Mouse (Mus musculus) neural tube, embryonic 15.5 days (tissue): Measurements from ENCODE around the gene Kif3a. TPM values are rescaled to one million over a fixed set of nuclear protein-coding genes. Genes with fewer than 3 reads are reported as not detected.

Experiments
- ATAC-seq: fragments of 200-750 bp; cut with Nextera tagmentation; 2 replicates; pipeline ENCODE4 v1.8.0; 2017; ENCODE audit warnings: mild to moderate bottlenecking, moderate TSS enrichment, moderate library complexity; ENCODE audit not compliant: low FRiP score
- H3K27ac ChIP-seq: fragments of 300-500 bp; sonication (generic); replicated peaks from 2 replicates; pipeline ENCODE4 v1.5.1; 2015; ENCODE audit warnings: mild to moderate bottlenecking, inconsistent platforms
- H3K27me3 ChIP-seq: fragments of 300-500 bp; sonication (generic); replicated peaks from 2 replicates; pipeline ENCODE4 v1.6.1; 2015; ENCODE audit warnings: inconsistent platforms
- H3K36me3 ChIP-seq: fragments of 300-500 bp; sonication (generic); 2 replicates; pipeline ENCODE4 v1.6.1; 2015; ENCODE audit warnings: inconsistent platforms
- H3K4me1 ChIP-seq: fragments of 300-500 bp; sonication (generic); 2 replicates; pipeline ENCODE4 v1.6.1; 2015; ENCODE audit warnings: inconsistent platforms
- H3K4me2 ChIP-seq: fragments of 300-500 bp; sonication (generic); 2 replicates; pipeline ENCODE4 v1.6.1; 2015; ENCODE audit warnings: inconsistent platforms, mild to moderate bottlenecking, moderate library complexity
- H3K4me3 ChIP-seq: fragments of 300-500 bp; sonication (generic); replicated peaks from 2 replicates; pipeline ENCODE4 v1.5.1; 2015; ENCODE audit warnings: mild to moderate bottlenecking, inconsistent platforms
- H3K9ac ChIP-seq: fragments of 300-500 bp; sonication (generic); replicated peaks from 2 replicates; pipeline ENCODE4 v1.6.1; 2015; ENCODE audit warnings: mild to moderate bottlenecking, inconsistent platforms
- H3K9me3 ChIP-seq: fragments of 300-500 bp; sonication (generic); replicated peaks from 2 replicates; pipeline ENCODE4 v1.6.1; 2016; ENCODE audit warnings: inconsistent platforms
- WGBS: fragments of 180-500 bp; shearing (Covaris S2); methylation state at CpG from one replicate; pipeline ENCODE4 v1.1.7; 2015; ENCODE audit warnings: mixed read lengths; 5-methylcytosine and 5-hydroxymethylcytosine counted together
- polyA plus RNA-seq: library from polyadenylated mRNA; unstranded; fragments of >200 nt; fragmentation: Nextera tagmentation; extraction: Ambion mirVana; gene quantifications from 2 replicates; pipeline ENCODE4 v1.2.1, GENCODE M21; 2015

Gene Kif3a
- polyA plus RNA-seq, 1 experiment from 2014 or later, result 338 TPM

- H3K27me3 ChIP-seq, result no peaks in the 10 kb centered on the region
- peaks cover 80% of the 10 kb centered on the region for H3K36me3 ChIP-seq
- no peak for ATAC-seq
- H3K27ac ChIP-seq, result no peak overlapping the region
- no peak overlapping the region for H3K4me3 ChIP-seq
- H3K4me1 ChIP-seq, result no peaks in the 10 kb centered on the region
- no peak overlapping the region for H3K4me2 ChIP-seq
- H3K9ac ChIP-seq, result no peak overlapping the region
- no peaks in the 10 kb centered on the region for H3K9me3 ChIP-seq
- WGBS, result 42% methylated on average over 15 of the region's 15 CpGs
Measured at GRCm38 (mm10) chr11:53590368-53590768, 23.2 kb downstream of the Kif3a start.

- 97% methylated on average over 5 of the region's 5 CpGs for WGBS
- Histone ChIP-seq H3K27ac (no peak overlapping the region), H3K9me3 (no peaks in the 10 kb centered on the region), H3K4me2 (no peak overlapping the region), H3K36me3 (peaks cover 79% of the 10 kb centered on the region), H3K4me3 (no peak overlapping the region), H3K27me3 (no peaks in the 10 kb centered on the region), H3K9ac (no peak overlapping the region), H3K4me1 (no peaks in the 10 kb centered on the region)
- no peak for ATAC-seq
Measured at GRCm38 (mm10) chr11:53591116-53591515, 23.9 kb downstream of the Kif3a start.

GRCm38 (mm10) chr11:53604983-53605382 lies 37.8 kb downstream of the Kif3a start:
- no peaks in the 10 kb centered on the region for H3K27me3 ChIP-seq
- H3K36me3 ChIP-seq, result peaks cover 25% of the 10 kb centered on the region
- H3K9ac ChIP-seq, result no peak overlapping the region

GRCm38 (mm10) chr11:53605609-53606008 lies 38.4 kb downstream of the Kif3a start:
- no peak overlapping the region for H3K4me3 ChIP-seq
- H3K27ac ChIP-seq, result no peak overlapping the region
- H3K9me3 ChIP-seq, result no peaks in the 10 kb centered on the region
- H3K27me3 ChIP-seq, result no peaks in the 10 kb centered on the region
- WGBS, result 9% methylated on average over 12 of the region's 12 CpGs
- no peak for ATAC-seq
- H3K36me3 ChIP-seq, result peaks cover 20% of the 10 kb centered on the region
- H3K9ac ChIP-seq, result no peak overlapping the region
- H3K4me2 ChIP-seq, result no peak overlapping the region
- H3K4me1 ChIP-seq, result peaks cover 6% of the 10 kb centered on the region; the same call in 1 of the 2 replicates

More at GRCm38 (mm10) chr11:53604983-53605382, 37.8 kb downstream of the Kif3a start:
- H3K4me3 ChIP-seq, result no peak overlapping the region
- no peak overlapping the region for H3K27ac ChIP-seq
- no peaks in the 10 kb centered on the region for H3K9me3 ChIP-seq
- 96% methylated on average over 3 of the region's 3 CpGs for WGBS
- peaks cover 6% of the 10 kb centered on the region; the same call in 1 of the 2 replicates for H3K4me1 ChIP-seq
- no peak overlapping the region for H3K4me2 ChIP-seq
- no peak for ATAC-seq

GRCm38 (mm10) chr11:53609231-53609630 lies 42.1 kb downstream of the Kif3a start:
- H3K4me1 ChIP-seq, result peaks cover 6% of the 10 kb centered on the region; the same call in 1 of the 2 replicates
- WGBS, result 84% methylated on average over 6 of the region's 6 CpGs
- ATAC-seq, result no peak
- no peak overlapping the region for H3K4me2 ChIP-seq
- peaks cover 3% of the 10 kb centered on the region; the same call in 1 of the 2 replicates for H3K36me3 ChIP-seq
- no peak overlapping the region for H3K27ac ChIP-seq
- H3K27me3 ChIP-seq, result no peaks in the 10 kb centered on the region
- no peak overlapping the region for H3K4me3 ChIP-seq
- no peak overlapping the region for H3K9ac ChIP-seq
- no peaks in the 10 kb centered on the region for H3K9me3 ChIP-seq

GRCm38 (mm10) chr11:53609672-53610071 lies 42.5 kb downstream of the Kif3a start:
- Histone ChIP-seq H3K36me3 (no peaks in the 10 kb centered on the region), H3K27me3 (no peaks in the 10 kb centered on the region), H3K4me2 (no peak overlapping the region), H3K9ac (no peak overlapping the region), H3K4me1 (peaks cover 6% of the 10 kb centered on the region; the same call in 1 of the 2 replicates), H3K9me3 (no peaks in the 10 kb centered on the region), H3K4me3 (no peak overlapping the region), H3K27ac (no peak overlapping the region)
- 90% methylated on average over 3 of the region's 3 CpGs for WGBS
- no peak for ATAC-seq

GRCm38 (mm10) chr11:53615172-53615571 lies 48.0 kb downstream of the Kif3a start:
- Histone ChIP-seq H3K4me3 (no peak overlapping the region), H3K9ac (no peak overlapping the region), H3K27me3 (no peaks in the 10 kb centered on the region), H3K9me3 (no peaks in the 10 kb centered on the region), H3K4me2 (no peak overlapping the region), H3K4me1 (no peaks in the 10 kb centered on the region), H3K36me3 (no peaks in the 10 kb centered on the region), H3K27ac (no peak overlapping the region)
- 64% methylated on average over 6 of the region's 6 CpGs for whole genome bisulfite sequencing
- no peak for ATAC-seq

- Histone ChIP-seq H3K9ac (no peak overlapping the region), H3K4me3 (no peak overlapping the region), H3K4me2 (no peak overlapping the region), H3K27me3 (no peaks in the 10 kb centered on the region), H3K36me3 (no peaks in the 10 kb centered on the region), H3K4me1 (no peaks in the 10 kb centered on the region), H3K27ac (no peak overlapping the region), H3K9me3 (no peaks in the 10 kb centered on the region)
- 93% methylated on average over 8 of the region's 8 CpGs for WGBS
- no peak for ATAC-seq
Measured at GRCm38 (mm10) chr11:53615575-53615974, 48.4 kb downstream of the Kif3a start.

GRCm38 (mm10) chr11:53616748-53617558 lies 49.8 kb downstream of the Kif3a start:
- Histone ChIP-seq H3K9me3 (no peaks in the 10 kb centered on the region), H3K4me2 (no peak overlapping the region), H3K27me3 (no peaks in the 10 kb centered on the region), H3K4me3 (no peak overlapping the region), H3K27ac (no peak overlapping the region), H3K36me3 (no peaks in the 10 kb centered on the region), H3K9ac (no peak overlapping the region), H3K4me1 (no peaks in the 10 kb centered on the region)
- 87% methylated on average over 8 of the region's 8 CpGs for WGBS
- ATAC-seq, result no peak

- H3K27ac ChIP-seq, result no peak overlapping the region
- no peaks in the 10 kb centered on the region for H3K27me3 ChIP-seq
- H3K9me3 ChIP-seq, result no peaks in the 10 kb centered on the region
- ATAC-seq, result no peak
- H3K9ac ChIP-seq, result no peak overlapping the region
- H3K4me2 ChIP-seq, result no peak overlapping the region
- 68% methylated on average over 4 of the region's 4 CpGs for WGBS
- no peaks in the 10 kb centered on the region for H3K36me3 ChIP-seq
- H3K4me1 ChIP-seq, result no peaks in the 10 kb centered on the region
- no peak overlapping the region for H3K4me3 ChIP-seq
Measured at GRCm38 (mm10) chr11:53617562-53618109, 50.5 kb downstream of the Kif3a start.

GRCm38 (mm10) chr11:53618619-53619198 lies 51.5 kb downstream of the Kif3a start, which contains the start of gene Il4:
Il4 (minus strand) TSS chr11:53618669.
- H3K9me3 ChIP-seq, result no peaks in the 10 kb centered on the region
- H3K9ac ChIP-seq, result no peak within 1 kb of the TSS
- no peaks in the 10 kb centered on the region for H3K36me3 ChIP-seq
- ATAC-seq, result no peak
- H3K27me3 ChIP-seq, result no peaks in the 10 kb centered on the region
- H3K27ac ChIP-seq, result no peak within 1 kb of the TSS
- H3K4me1 ChIP-seq, result no peaks in the 10 kb centered on the region
- no peak within 1 kb of the TSS for H3K4me2 ChIP-seq
- H3K4me3 ChIP-seq, result no peak within 1 kb of the TSS
- WGBS, result 86% methylated on average over 7 of the region's 7 CpGs

GRCm38 (mm10) chr11:53619428-53619827 lies 52.2 kb downstream of the Kif3a start:
- no peaks in the 10 kb centered on the region for H3K9me3 ChIP-seq
- no peak overlapping the region for H3K4me3 ChIP-seq
- no peak overlapping the region for H3K4me2 ChIP-seq
- no peak overlapping the region for H3K9ac ChIP-seq
- H3K4me1 ChIP-seq, result no peaks in the 10 kb centered on the region
- H3K36me3 ChIP-seq, result no peaks in the 10 kb centered on the region
- H3K27ac ChIP-seq, result no peak overlapping the region
- ATAC-seq, result no peak
- H3K27me3 ChIP-seq, result no peaks in the 10 kb centered on the region
- 78% methylated on average over 6 of the region's 6 CpGs for WGBS
